Mouse (Mus musculus): ENCODE measurements around the gene Asb15.

Asb15 gene

GRCm38 (mm10) chr6:24528064-24528243, at the start of gene Asb15:
TSS of gene Asb15 (plus strand) at chr6:24528144.
- DNase-seq: no peak

GRCm38 (mm10) chr6:24486530-24486929, 41.4 kb upstream of the Asb15 start:
- DNase-seq: no peak

GRCm38 (mm10) chr6:24490341-24490740, 37.6 kb upstream of the Asb15 start:
- no peak for DNase-seq

- DNase-seq: no peak
Measured at GRCm38 (mm10) chr6:24504141-24504540, 23.8 kb upstream of the Asb15 start.

GRCm38 (mm10) chr6:24514552-24515284, 13.2 kb upstream of the Asb15 start, which contains the start of gene Iqub:
TSS of gene Iqub (minus strand) at chr6:24515067.
- DNase-seq: peak; percentile 14

- DNase-seq: no peak
Measured at GRCm38 (mm10) chr6:24516197-24516596, 11.7 kb upstream of the Asb15 start.

GRCm38 (mm10) chr6:24525705-24526104, 2.2 kb upstream of the Asb15 start:
- no peak for DNase-seq

GRCm38 (mm10) chr6:24527155-24528063, 535 bp upstream of the Asb15 start, which contains the start of gene Ndufa5:
TSS of gene Ndufa5 (minus strand) at chr6:24528013.
- peak; percentile 97 for DNase-seq

- DNase-seq: peak; percentile 17
Measured at GRCm38 (mm10) chr6:24530166-24530565, 2.2 kb downstream of the Asb15 start.

GRCm38 (mm10) chr6:24530711-24531420, 2.9 kb downstream of the Asb15 start:
- DNase-seq: no peak

- no peak for DNase-seq
Measured at GRCm38 (mm10) chr6:24532804-24533203, 4.9 kb downstream of the Asb15 start.

- DNase-seq: no peak
Measured at GRCm38 (mm10) chr6:24538435-24538834, 10.5 kb downstream of the Asb15 start.

GRCm38 (mm10) chr6:24540106-24540505, 12.2 kb downstream of the Asb15 start:
- DNase-seq: no peak

GRCm38 (mm10) chr6:24542393-24542792, 14.4 kb downstream of the Asb15 start:
- DNase-seq: no peak

- peak; percentile 14 for DNase-seq
Measured at GRCm38 (mm10) chr6:24543119-24543591, 15.2 kb downstream of the Asb15 start.

GRCm38 (mm10) chr6:24546716-24547420, 18.9 kb downstream of the Asb15 start:
- DNase-seq: peak; percentile 61

GRCm38 (mm10) chr6:24549801-24550200, 21.9 kb downstream of the Asb15 start:
- DNase-seq: no peak

- no peak for DNase-seq
Measured at GRCm38 (mm10) chr6:24552046-24552445, 24.1 kb downstream of the Asb15 start.

GRCm38 (mm10) chr6:24554427-24555086, 26.6 kb downstream of the Asb15 start:
- no peak for DNase-seq

- no peak for DNase-seq
Measured at GRCm38 (mm10) chr6:24555488-24555887, 27.5 kb downstream of the Asb15 start.

- no peak for DNase-seq
Measured at GRCm38 (mm10) chr6:24564081-24564480, 36.1 kb downstream of the Asb15 start.

- DNase-seq: no peak
Measured at GRCm38 (mm10) chr6:24564886-24565285, 36.9 kb downstream of the Asb15 start.

Measured in kidney, adult 11 months (tissue).